Mouse (Mus musculus): ENCODE measurements at regions not wholly inside any gene's neighbourhood (a gene's known extent, or its start where the extent isn't known, plus 50 kb on each side); places are given as distances from the start of the nearest gene placed in this dataset.

DNA sequence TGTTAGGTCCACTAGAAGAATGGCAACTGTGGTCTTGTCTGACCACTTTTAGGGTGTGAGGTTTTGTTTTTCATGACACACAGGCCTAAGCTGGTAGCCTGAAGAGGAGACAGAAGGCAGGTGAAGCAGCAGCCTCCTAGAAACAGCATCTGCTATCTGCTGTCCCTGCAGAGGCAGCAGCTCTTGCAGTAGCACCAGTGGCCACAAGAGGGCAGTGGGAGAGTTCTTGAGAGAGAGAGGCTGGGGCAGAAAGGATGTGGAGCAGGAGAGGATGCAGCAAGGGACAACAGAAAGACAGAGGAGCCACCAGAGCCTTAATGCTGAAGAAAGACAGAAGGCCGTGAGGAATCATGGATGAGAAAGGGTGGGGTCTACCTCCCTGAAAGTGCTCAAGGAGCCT lies 88.1 kb upstream of the Usp51 start:
- 38% methylated on average over 1 of the region's 1 CpGs for WGBS
- ATAC-seq (ENCODE audit: low FRiP score), result peak; percentile 68; the same call in 1 of the 2 replicates
- DNase-seq (ENCODE audit: low spot score, missing footprints), result peak; percentile 98
- Histone ChIP-seq H3K27me3 (ENCODE audit: control insufficient read depth, insufficient read depth, low read length) (no peaks in the 10 kb centered on the region), H3K9ac (ENCODE audit: low read length) (no peak overlapping the region), H3K4me2 (no peak overlapping the region), H3K4me3 (ENCODE audit: low read depth, low read length) (no peak overlapping the region), H3K9me3 (ENCODE audit: control insufficient read depth, low read length) (no peaks in the 10 kb centered on the region), H3K27ac (ENCODE audit: low read depth, low read length) (no peak overlapping the region), H3K4me1 (ENCODE audit: control insufficient read depth, insufficient read depth, low read length) (no peaks in the 10 kb centered on the region), H3K36me3 (ENCODE audit: control insufficient read depth, insufficient read depth, low read length) (no peaks in the 10 kb centered on the region)

- WGBS, result 57% methylated on average over 3 of the region's 3 CpGs
- ATAC-seq (ENCODE audit: low FRiP score), result no peak
- Histone ChIP-seq H3K9ac (ENCODE audit: low read length) (no peak overlapping the region), H3K9me3 (ENCODE audit: control insufficient read depth, low read length) (no peaks in the 10 kb centered on the region), H3K36me3 (ENCODE audit: control insufficient read depth, insufficient read depth, low read length) (no peaks in the 10 kb centered on the region), H3K4me3 (ENCODE audit: low read depth, low read length) (no peak overlapping the region), H3K4me1 (ENCODE audit: control insufficient read depth, insufficient read depth, low read length) (no peaks in the 10 kb centered on the region), H3K27me3 (ENCODE audit: control insufficient read depth, insufficient read depth, low read length) (no peaks in the 10 kb centered on the region), H3K4me2 (no peak overlapping the region), H3K27ac (ENCODE audit: low read depth, low read length) (no peak overlapping the region)
- peak; percentile 81 for DNase-seq (ENCODE audit: low spot score, missing footprints)
Observed at GRCm38 (mm10) chrX:152926991-152927390, 79.3 kb upstream of the Usp51 start.

- no peak for ATAC-seq (ENCODE audit: low FRiP score)
- DNase-seq (ENCODE audit: low spot score, missing footprints), result no peak
- Histone ChIP-seq H3K9ac (ENCODE audit: low read length) (no peak overlapping the region), H3K9me3 (ENCODE audit: control insufficient read depth, low read length) (no peaks in the 10 kb centered on the region; the same call in 1 of the 2 replicates), H3K4me3 (ENCODE audit: low read depth, low read length) (no peak overlapping the region), H3K4me1 (ENCODE audit: control insufficient read depth, insufficient read depth, low read length) (no peaks in the 10 kb centered on the region), H3K4me2 (no peak overlapping the region), H3K27me3 (ENCODE audit: control insufficient read depth, insufficient read depth, low read length) (no peaks in the 10 kb centered on the region; the same call in 1 of the 2 replicates), H3K27ac (ENCODE audit: low read depth, low read length) (no peak overlapping the region), H3K36me3 (ENCODE audit: control insufficient read depth, insufficient read depth, low read length) (no peaks in the 10 kb centered on the region)
- WGBS, result 43% methylated on average over 3 of the region's 3 CpGs
Observed at GRCm38 (mm10) chrX:152946201-152946600, 60.1 kb upstream of the Usp51 start.
